Mouse (Mus musculus): ENCODE data around the gene Cyp2d22.

DNA sequence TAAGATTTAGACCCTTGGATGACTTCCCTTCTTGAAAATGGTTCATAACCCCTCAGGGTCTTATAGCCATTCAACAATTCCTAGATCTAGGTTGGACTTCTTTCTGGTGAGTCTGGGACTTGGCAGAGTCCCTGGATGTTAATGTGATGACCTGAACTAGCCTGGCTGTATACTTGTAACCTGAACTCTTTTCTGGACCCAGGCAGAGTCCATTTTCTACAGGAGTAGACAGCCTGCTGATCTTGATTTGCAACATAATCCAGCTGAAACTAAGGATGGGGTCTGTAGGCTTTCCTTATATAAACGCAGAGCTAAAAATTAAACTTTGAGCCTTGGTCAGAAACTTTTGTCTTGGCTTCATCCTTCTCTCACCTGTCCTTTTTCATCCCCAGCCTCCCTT is 38.6 kb upstream of the Cyp2d22 start:
- TF ChIP-seq FLI1 (IDR thresholded peaks at IDR 0.05; ENCODE audit: low read length) (no peak), GATA1 (IDR thresholded peaks at IDR 0.05; ENCODE audit: borderline replicate concordance, low read length) (no peak)

All from megakaryocyte, embryonic 14.5 days (primary cell).